Mouse (Mus musculus) lung, postnatal 10 days (tissue): Measurements from ENCODE around the gene Bloc1s3.
"Not testable (repeated sequence)": the region's sequence is repeated elsewhere in the genome, so short reads cannot be mapped to it uniquely, and the experiment has no call there.

Experiments
- DNase-seq: peaks from one replicate; pipeline ENCODE4 v3.0.0; 2021

Bloc1s3 gene

DNA sequence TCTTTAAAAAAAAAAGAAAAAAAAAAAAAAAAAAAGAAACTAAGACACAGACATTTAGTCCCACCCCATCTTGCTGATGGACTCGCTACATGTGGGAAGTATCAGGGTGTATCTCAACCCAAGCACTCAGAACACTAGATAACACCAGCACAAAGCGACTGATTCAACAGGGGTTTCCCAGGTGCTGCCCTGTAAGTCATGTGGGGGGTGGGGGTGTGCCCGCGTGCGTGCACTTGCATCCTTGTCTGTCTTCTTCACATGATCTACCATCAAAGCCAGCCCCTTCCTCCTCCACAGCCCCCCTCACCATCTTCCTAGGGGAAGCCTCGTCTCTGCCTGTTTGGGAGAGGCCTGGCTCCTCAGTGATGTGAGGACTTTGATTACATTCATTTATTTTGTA is 4.2 kb upstream of the Bloc1s3 start:
- no peak for DNase-seq

DNA sequence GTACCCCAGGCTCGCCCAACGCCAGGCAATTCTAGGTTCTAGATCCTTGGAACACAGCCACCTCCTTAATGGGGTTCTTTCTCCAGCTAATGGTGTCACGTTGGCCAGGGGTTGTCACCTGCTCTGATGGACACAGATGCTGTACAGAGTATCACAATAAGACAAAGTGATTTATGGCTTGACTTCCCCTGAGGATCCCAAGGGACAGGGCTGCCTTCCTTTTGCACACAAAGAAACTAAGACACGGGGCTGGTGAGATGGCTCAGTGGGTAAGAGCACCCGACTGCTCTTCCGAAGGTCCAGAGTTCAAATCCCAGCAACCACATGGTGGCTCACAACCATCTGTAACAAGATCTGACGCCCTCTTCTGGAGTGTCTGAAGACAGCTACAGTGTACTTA is 3.8 kb upstream of the Bloc1s3 start:
- DNase-seq = not testable (repeated sequence)

DNA sequence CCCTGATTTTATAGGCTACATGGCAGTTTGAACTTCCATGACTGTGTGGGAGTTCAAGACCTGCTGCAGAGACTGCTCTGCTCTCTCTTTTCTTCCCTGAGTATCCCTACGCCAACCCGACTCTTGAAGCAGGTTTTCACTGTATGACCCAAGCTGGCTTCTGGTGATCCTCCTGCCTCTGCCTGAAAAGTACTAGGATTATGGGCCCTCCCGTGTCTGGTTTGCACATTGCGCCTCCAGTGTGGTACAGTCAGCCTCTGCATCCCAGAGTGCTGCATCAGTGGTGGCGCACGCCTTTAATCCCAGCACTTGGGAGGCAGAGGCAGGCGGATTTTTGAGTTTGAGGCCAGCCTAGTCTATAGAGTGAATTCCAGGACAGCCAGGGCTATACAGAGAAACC is 1.6 kb upstream of the Bloc1s3 start:
- DNase-seq = no peak

GRCm38 (mm10) chr7:19508924-19509568 is 879 bp upstream of the Bloc1s3 start:
- DNase-seq = no peak

DNA sequence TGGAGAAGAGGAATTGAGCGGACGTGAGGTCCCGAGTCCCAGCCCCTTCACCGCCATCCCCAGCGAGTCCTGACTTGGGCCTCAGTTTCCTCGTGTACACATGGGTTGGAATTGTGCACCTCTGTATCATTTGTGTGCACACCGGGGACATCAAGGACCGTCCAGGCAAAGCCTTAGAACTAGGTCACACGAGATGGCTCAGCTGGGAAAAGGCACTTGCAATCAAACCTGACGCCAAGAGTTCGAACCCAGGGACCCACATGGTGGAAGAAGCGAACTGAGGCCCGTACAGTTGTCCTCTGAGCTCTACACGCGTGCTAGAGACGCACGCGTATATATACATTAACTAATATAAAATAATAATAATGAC is 570 bp downstream of the Bloc1s3 start:
- no peak for DNase-seq

DNA sequence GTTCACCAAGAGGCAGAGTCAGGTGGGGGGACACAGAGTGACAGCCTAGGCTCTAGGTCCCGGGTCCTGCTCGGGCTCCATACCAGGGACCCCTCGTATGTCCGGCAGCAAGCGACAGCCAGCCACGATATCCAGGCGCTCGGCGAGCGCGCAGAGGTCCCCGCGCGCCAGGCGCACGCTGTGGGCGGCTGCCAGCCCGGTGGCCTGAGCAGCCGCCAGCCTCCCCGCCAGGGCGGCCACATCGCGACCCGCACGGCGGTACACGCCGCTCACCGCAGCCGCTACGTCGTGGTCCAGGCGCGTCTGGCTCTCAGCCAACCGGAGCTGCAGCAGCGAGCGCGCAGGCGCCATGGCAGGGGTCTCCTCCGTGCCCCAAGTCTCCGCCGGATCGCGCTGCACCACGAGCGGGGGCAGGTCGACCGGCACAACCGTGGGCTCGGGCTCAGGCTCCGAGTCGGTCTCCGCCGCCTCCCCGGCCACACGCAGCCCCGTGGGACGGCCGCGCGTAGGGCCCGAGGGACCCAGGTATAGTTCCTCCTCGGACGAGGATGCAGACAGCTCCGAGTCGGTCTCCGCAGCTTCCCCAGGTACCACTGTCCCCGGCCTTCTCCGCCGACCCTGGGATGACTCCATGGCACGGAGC is 1.1 kb downstream of the Bloc1s3 start:
- DNase-seq = peak; percentile 58

- DNase-seq = no peak
Observed at GRCm38 (mm10) chr7:19506326-19506725, 1.8 kb downstream of the Bloc1s3 start.

DNA sequence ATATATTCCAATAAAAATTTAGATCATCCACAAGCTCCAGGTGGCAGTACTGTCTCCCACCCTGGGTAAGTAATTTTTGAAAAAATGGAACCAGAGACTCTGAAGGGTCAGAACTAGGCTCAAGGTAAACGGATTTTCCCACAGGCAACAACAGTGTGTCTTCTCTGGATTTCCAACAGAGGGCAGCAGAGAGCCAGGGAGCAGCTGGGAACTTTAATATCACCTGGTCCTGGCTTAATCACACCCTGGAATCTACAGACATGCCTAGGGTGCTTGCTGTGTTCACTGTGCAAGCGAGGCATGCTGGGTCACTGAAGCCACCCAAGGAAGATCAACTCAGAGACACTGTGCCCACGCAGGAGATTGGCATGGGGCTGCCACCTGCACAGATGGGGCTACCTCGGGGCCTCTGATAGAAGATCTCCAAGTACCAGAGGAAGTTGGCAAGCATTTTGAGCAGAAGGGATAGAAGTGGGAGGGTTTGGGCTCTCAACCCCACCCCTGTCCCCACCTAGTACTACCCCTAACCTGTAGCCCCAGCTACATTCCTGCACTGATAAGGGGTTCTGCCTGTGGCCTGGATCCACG is 4.6 kb downstream of the Bloc1s3 start:
- peak; percentile 74 for DNase-seq

DNA sequence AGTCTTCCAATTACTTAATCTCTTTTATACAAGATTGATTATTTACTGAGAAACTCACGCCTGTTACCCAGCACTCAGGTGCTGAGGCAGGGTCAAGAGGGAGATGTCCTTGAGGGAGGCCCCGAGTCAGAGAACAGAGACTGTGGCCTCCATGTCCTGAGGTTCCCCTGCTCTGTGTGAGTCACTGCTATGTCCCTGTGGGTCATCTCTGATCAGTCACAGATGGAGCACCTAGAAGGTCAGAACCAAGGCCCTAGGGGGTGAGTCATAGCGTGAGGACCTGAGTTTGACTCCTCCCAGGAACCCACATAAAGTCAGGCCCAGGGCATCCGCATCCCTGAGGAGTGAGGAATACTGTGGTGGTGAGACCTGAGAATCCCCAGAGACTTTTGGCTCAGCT is 6.5 kb downstream of the Bloc1s3 start:
- DNase-seq = no peak

GRCm38 (mm10) chr7:19500420-19501363 is 7.5 kb downstream of the Bloc1s3 start:
- no peak for DNase-seq

GRCm38 (mm10) chr7:19498326-19498725 is 9.8 kb downstream of the Bloc1s3 start:
- DNase-seq = no peak

DNA sequence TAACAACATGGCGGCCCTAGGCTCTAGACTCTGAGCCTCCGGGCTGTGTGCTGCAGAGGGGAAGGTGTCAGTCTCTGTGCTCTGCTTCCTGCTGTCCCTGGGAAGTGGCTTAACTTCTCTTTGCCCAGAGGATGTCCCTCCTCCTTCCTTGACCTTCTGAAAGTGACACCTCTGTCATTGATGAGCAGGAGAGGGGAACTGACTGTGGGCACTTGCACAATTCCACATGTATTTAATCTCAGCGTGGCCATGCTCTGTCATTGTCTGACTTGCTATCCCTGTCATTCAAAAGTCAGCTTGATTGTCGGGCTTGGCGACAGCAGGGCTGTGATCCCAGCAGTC is 12.0 kb downstream of the Bloc1s3 start:
- DNase-seq = no peak

DNA sequence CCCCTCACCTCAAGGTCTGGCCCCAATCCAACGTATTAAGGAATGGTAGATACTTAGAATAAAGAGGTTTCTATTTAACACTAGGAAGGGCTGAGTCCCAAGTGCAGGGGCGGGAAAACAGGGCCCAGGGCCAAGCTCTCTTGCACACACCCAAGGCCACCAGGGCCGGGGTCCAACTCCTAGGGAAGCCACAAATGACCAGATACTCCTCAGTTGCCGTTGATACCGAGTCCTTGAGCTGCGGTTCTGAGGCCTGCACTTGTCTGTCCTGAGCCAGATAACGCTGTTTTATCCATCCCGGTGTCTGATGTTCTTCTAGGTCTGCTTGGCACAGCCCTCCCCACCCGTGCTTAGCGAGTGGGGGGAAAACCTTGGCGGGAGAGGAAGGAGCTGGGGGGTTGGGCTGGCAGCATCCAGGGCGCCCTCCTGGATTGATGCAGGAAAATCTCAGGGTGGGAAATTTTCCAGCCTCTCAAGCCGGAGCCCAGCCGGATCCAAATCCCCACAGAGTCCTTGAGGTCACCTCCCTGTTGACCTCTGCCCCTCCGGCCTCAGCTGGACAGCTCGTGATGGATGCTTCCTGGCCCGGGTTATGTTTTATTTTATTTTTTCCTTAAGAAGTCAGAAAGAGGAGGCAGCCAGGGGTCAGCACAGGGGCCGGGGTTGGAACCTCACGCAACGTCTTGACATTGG is 12.5 kb downstream of the Bloc1s3 start:
- no peak for DNase-seq

DNA sequence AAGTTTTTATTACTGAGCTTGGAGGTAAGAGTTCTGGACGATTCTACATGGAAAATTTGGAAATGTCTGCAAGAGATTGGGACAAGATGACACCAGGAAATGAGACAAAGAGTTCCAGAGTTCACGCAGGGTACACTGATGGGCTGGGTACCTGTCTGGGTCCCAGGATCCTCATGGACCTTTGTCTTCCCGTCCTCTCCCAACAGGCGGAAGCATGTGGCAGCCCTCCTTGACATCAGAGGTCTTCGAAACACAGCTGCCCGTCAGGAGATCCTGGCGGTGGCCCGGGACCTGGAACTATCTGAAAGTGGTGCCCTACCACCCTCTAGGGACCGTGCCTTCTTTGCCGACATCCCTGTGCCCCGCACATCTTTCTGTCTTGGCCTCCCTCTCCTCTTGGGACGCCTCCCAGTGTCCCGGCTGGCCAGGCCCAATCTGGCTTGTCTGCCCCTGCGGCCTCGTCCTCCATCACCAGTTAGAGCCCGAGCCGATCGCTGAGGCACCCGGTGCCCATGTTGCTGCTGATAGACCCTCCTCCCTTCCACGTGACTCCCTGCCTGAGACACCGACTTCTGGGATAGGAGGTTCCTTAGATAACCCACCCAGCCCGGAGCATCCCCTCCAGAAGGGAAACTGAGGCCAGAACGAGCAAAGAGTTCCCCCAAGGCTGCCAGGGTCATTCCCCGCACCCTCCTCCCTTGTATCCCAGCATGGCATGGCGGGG is 13.3 kb downstream of the Bloc1s3 start:
- DNase-seq = no peak

DNA sequence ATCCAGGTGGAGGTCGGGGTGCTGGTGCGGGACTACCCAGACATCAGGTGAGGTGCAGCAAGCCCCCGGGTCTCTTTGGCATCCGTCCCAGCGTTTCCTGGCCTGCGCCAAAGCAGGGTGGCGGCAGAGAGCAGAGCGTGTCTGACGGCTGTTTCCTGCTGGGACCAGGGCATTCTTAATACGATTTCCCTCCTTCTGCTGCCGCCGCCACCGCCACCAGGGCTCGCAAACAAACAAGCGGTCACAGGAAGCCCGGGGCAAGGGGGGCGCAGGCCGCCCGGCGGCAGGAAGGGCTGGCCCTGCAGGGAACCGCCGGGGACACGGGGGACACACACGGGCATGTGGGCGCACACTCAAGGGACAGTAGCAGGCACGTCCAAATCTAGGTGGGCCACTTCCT is 16.4 kb downstream of the Bloc1s3 start:
- DNase-seq = peak; percentile 87

GRCm38 (mm10) chr7:19489525-19489924 is 18.6 kb downstream of the Bloc1s3 start:
- DNase-seq = no peak

GRCm38 (mm10) chr7:19486549-19486948 is 21.6 kb downstream of the Bloc1s3 start:
- no peak for DNase-seq

- DNase-seq = no peak
Observed at GRCm38 (mm10) chr7:19485488-19485887, 22.7 kb downstream of the Bloc1s3 start.

GRCm38 (mm10) chr7:19483281-19483680 is 24.9 kb downstream of the Bloc1s3 start:
- no peak for DNase-seq

DNA sequence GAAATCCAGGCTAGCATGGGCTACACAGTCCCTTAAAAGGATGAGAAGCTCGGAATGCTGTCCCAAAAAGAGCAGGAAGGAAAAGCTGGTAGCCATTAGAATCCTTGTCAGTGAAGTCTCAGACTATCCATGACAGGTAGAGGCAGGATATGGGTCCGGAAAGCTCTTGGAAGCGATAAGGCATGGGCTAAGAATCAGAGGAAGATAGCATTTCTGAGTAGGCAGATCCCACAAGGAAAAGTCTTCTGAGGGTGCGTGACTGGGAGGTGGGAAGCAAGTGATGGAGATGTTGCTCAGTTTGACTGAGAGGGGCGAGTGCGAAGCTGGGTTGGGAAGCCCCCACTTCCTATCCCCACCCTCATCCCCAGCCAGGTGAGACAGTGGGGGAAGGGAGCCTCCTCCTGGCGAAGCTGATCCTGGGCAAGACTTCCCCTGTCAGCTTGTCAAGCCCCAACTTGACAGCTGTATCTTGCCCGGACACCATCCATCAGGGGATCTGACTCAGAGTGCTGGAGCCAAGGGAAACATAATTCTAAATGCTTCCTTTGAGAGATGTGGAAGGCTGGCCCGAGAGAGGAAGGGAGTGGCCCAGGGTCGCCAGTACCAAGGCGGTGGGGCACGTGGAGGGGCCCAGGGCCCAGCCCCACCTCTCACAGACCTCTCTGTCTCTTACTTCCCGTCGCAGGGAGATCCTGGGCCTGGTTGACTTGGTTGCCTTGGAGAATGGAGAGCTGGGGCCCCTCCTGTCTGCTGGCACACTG is 30.4 kb downstream of the Bloc1s3 start:
- peak; percentile 45 for DNase-seq

DNA sequence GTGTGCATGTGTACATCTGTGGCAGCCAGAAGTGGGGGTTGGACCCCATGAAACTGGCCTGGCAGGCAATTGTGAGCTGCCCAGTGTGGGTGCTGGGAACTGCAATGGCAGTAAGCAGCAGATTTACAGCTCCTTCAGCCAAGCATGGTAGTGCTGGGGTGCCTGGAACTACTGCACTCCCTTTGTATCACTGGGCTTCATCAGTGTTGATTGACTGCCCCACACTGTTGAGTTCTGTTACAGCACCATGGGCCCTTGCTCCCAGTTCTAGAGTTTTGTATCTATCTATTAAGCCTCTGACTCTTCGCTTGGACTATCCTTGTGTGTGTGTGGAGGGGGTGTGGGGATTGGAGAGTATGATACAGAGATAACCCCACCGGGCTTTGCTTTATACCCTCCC is 31.1 kb downstream of the Bloc1s3 start:
- DNase-seq = no peak
